Mouse (Mus musculus) brain, embryonic 14.5 days (tissue): Measurements from ENCODE around the gene Stx8.

Experiments used
- CTCF ChIP-seq: fragments of 200-500 bp; IDR thresholded peaks from 2 replicates; pipeline ENCODE4 v1.5.1; 2012; ENCODE audit warnings: inconsistent platforms, mild to moderate bottlenecking, moderate library complexity, borderline replicate concordance; ENCODE audit not compliant: insufficient read depth, insufficient read length; ENCODE audit errors: extremely low read depth
- POLR2A ChIP-seq: fragments of 200-500 bp; IDR thresholded peaks from 2 replicates; pipeline ENCODE4 v1.6.1; 2012; ENCODE audit warnings: mild to moderate bottlenecking, inconsistent platforms, borderline replicate concordance; ENCODE audit not compliant: poor library complexity, insufficient read depth, insufficient read length, severe bottlenecking; ENCODE audit errors: extremely low read depth

GRCm38 (mm10) chr11:68177415-68177814, 211.4 kb downstream of the Stx8 start:
- TF ChIP-seq CTCF = no peak
- no peak for TF ChIP-seq POLR2A
